Mouse (Mus musculus) kidney, postnatal 0 days (tissue): ENCODE measurements around the gene Dph2. TPM values are rescaled to one million over a fixed set of nuclear protein-coding genes. Genes with fewer than 3 reads are reported as not detected.

Experiments
- ATAC-seq: fragments of 200-750 bp; cut with Nextera tagmentation; replicated peaks from 2 replicates; pipeline ENCODE4 v1.8.0; 2017; ENCODE audit warnings: low read depth, moderate number of reproducible peaks, moderate TSS enrichment, moderate library complexity; ENCODE audit not compliant: low FRiP score
- DNase-seq: peaks from one replicate; pipeline ENCODE4 v3.0.0-alpha.2; 2016; ENCODE audit warnings: low spot score
- H3K27ac ChIP-seq: fragments of 300-500 bp; sonication (generic); 2 replicates; pipeline ENCODE4 v1.5.1; 2014; ENCODE audit warnings: mild to moderate bottlenecking
- H3K27me3 ChIP-seq: fragments of 300-500 bp; sonication (generic); 2 replicates; pipeline ENCODE4 v1.6.1; 2014; ENCODE audit warnings: low read length, mixed read lengths; ENCODE audit not compliant: insufficient read depth
- H3K36me3 ChIP-seq: fragments of 300-500 bp; sonication (generic); 2 replicates; pipeline ENCODE4 v1.6.1; 2014; ENCODE audit warnings: low read length, mixed read lengths; ENCODE audit not compliant: insufficient read depth
- H3K4me1 ChIP-seq: fragments of 300-500 bp; sonication (generic); replicated peaks from 2 replicates; pipeline ENCODE4 v1.6.1; 2014; ENCODE audit warnings: antibody characterized with exemption, low read length, mixed read lengths; ENCODE audit not compliant: insufficient read depth
- H3K4me2 ChIP-seq: fragments of 300-500 bp; sonication (generic); 2 replicates; pipeline ENCODE4 v1.6.1; 2014; ENCODE audit warnings: mild to moderate bottlenecking, low read length, moderate library complexity, mixed read lengths
- H3K4me3 ChIP-seq: fragments of 300-500 bp; sonication (generic); replicated peaks from 2 replicates; pipeline ENCODE4 v1.5.1; 2014; ENCODE audit warnings: low read depth, low read length
- H3K9ac ChIP-seq: fragments of 300-500 bp; sonication (generic); 2 replicates; pipeline ENCODE4 v1.6.1; 2014; ENCODE audit warnings: low read depth, low read length
- H3K9me3 ChIP-seq: fragments of 300-500 bp; sonication (generic); replicated peaks from 2 replicates; pipeline ENCODE4 v1.6.1; 2016; ENCODE audit warnings: low read length, inconsistent platforms, mixed read lengths
- CTCF ChIP-seq: IDR thresholded peaks from 2 replicates; pipeline ENCODE4 v1.5.1; 2016; ENCODE audit warnings: antibody characterized with exemption, low read depth, mild to moderate bottlenecking, moderate library complexity
- WGBS: fragments of 180-500 bp; shearing (Covaris S2); extraction: QIAGEN DNeasy Blood & Tissue Kit; methylation state at CpG from one replicate; pipeline ENCODE4 v1.1.7; 2014; 5-methylcytosine and 5-hydroxymethylcytosine counted together
- polyA plus RNA-seq: library from polyadenylated mRNA; unstranded; fragments of >200 nt; fragmentation: Nextera tagmentation; extraction: Ambion mirVana; gene quantifications from 2 replicates; pipeline ENCODE4 v1.2.1, GENCODE M21; 2015

The Dph2 gene
- polyA plus RNA-seq, 1 experiment from 2014 or later: 12.5 TPM

DNA sequence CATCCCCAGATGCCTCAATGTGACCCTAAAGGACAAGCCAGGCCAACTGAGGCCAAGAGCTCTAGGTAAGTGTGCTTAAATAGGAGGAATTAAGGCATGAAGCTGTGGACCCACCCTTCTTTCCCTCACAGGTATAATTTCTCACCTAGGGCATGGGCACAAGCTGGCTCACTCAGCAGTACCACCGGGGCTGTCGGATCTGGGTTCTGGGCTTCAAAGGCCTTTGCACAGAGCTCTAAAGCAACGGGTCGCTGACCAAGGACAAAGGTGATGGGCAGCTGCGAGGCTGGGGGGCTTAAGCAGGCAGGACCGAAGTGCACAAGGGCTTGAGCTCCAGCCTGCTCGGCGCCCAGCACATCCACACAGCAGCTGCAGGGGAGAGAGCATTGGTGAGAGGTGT, 1.1 kb downstream of the Dph2 start:
- Histone ChIP-seq H3K27ac (no peak overlapping the region), H3K4me2 (peak overlapping the region; percentile 98; the same call in 1 of the 2 replicates), H3K27me3 (no peaks in the 10 kb centered on the region), H3K4me1 (peaks cover 11% of the 10 kb centered on the region), H3K4me3 (no peak overlapping the region), H3K9me3 (no peaks in the 10 kb centered on the region), H3K36me3 (peaks cover 17% of the 10 kb centered on the region; the same call in 1 of the 2 replicates), H3K9ac (no peak overlapping the region)
- ATAC-seq (no peak), DNase-seq (no peak)
- 80% methylated on average over 8 of the region's 8 CpGs for WGBS
- no peak for TF ChIP-seq CTCF

DNA sequence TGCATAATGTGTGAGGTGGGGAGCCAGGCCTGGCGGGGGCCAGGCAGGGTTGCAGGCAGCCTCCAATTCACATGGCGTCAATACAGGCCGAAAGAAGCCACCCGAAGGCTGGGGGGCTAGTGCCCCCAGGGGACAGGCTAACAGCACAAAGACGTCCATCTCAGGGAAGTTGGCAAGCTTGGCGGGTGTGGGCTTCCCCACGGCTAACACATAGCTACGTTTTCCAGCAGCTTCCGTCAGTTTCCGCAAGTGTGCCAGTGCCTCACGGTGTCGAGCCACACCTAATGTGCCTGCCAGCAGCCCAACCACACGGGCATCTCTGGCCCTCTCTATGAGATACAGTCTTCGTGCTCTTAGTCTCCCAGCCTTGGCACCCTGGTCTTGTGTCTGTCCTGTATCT, 1.8 kb downstream of the Dph2 start:
- 93% methylated on average over 14 of the region's 14 CpGs for WGBS
- no peak for ATAC-seq
- Histone ChIP-seq H3K27ac (no peak overlapping the region), H3K4me3 (no peak overlapping the region), H3K27me3 (no peaks in the 10 kb centered on the region), H3K9ac (no peak overlapping the region), H3K9me3 (no peaks in the 10 kb centered on the region), H3K4me2 (no peak overlapping the region), H3K4me1 (peaks cover 11% of the 10 kb centered on the region), H3K36me3 (peaks cover 15% of the 10 kb centered on the region; the same call in 1 of the 2 replicates)
- DNase-seq: no peak
- no peak for TF ChIP-seq CTCF

DNA sequence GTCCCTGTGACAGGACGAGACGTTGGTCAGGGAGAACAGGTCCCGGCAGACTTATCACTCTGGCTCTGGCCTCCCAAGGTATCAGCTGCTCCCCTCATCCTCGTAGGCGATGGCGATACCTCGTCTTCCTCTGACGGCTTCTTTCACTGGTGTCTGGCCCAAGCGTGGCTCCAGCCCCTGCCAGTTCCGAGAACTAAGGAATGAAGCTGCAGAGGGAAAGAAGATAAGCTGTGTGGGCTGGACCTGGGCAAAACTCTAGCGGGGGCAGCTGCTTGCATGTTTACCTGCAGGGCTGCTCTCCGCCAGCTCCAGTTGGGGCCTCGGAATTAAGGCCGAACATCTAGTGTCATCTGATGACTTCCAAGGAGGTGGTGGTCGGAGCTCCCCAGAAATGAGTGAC, 2.4 kb downstream of the Dph2 start:
- WGBS: 91% methylated on average over 15 of the region's 15 CpGs
- H3K4me1 ChIP-seq: peaks cover 11% of the 10 kb centered on the region
- peaks cover 14% of the 10 kb centered on the region; the same call in 1 of the 2 replicates for H3K36me3 ChIP-seq
- H3K4me2 ChIP-seq: no peak overlapping the region
- no peak overlapping the region for H3K9ac ChIP-seq
- H3K4me3 ChIP-seq: no peak overlapping the region
- no peak overlapping the region for H3K27ac ChIP-seq
- TF ChIP-seq CTCF: no peak
- ATAC-seq: no peak
- H3K9me3 ChIP-seq: no peaks in the 10 kb centered on the region
- no peak for DNase-seq
- H3K27me3 ChIP-seq: no peaks in the 10 kb centered on the region

DNA sequence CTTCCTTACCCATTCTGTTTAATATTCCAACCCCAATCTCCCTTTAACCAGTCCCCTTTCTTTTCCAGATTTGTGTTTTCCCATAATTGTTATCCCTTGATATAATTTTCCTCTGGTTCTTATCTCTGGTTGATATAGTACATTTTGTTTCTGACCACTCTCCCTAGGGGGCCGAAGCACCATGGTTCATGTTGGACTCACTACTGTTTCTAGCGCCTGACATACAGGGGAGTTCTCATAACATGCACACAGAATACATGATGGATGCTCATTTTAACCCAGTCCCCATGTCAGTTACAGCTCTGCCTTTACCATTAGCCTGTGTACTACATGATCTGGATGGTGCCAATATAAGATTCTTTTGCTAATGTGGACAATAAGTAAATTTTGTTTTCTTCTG, 3.9 kb downstream of the Dph2 start:
- DNase-seq (no peak), ATAC-seq (no peak)
- H3K4me2 ChIP-seq: peak overlapping the region; percentile 98
- no peaks in the 10 kb centered on the region for H3K9me3 ChIP-seq
- H3K9ac ChIP-seq: no peak overlapping the region
- no peaks in the 10 kb centered on the region for H3K27me3 ChIP-seq
- H3K4me3 ChIP-seq: no peak overlapping the region; the same call in 1 of the 2 replicates
- H3K4me1 ChIP-seq: peaks cover 11% of the 10 kb centered on the region
- H3K36me3 ChIP-seq: peaks cover 14% of the 10 kb centered on the region; the same call in 1 of the 2 replicates
- no peak for TF ChIP-seq CTCF
- WGBS: 75% methylated on average over 2 of the region's 2 CpGs
- H3K27ac ChIP-seq: no peak overlapping the region

DNA sequence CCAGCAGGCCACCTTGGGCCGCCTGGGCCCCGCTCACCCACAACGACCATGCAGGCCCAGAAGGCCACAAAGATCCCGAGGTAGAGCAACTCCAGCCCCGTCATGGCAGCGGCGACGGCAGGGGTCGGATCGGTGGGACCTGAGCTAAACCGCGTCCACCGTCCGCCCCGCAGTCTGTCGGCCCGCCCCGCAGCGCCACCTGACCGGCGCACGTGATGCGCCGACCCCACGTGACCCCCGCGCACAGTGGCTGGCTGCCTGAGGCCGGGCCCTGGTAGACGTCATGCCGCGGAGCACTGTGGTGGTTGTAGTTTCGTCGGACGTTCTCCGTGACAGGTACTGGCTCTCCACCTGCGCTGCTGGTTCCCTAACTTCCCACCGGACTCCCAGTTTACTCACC, 4.7 kb downstream of the Dph2 start, which contains the start of gene Atp6v0b:
Gene Atp6v0b, minus strand, starts transcription at position 201 of the 400 bp plus-strand sequence.
- H3K27me3 ChIP-seq: no peaks in the 10 kb centered on the region
- H3K27ac ChIP-seq: peak within 1 kb of the TSS; percentile 76
- H3K4me1 ChIP-seq: peaks cover 16% of the 10 kb centered on the region

DNA sequence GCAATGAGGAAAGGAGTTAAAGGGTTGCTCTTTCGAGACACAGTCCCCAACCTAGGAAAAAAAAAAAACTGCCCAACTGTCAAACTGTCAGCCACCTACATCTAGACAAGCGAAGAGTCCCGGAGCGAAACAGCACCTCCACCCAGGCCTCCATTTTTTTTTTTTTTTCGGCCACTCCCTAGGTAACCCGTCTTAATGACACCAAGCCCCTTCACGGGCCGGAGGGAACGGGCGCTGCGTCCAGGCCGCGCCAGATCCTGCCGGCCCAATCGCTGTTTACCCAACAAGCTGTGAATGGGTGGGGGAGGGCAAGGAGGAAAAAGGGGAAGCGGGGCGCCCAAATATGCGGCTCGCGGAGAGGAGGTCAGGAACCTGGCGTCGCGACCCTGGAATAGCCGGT, 5.2 kb downstream of the Dph2 start:
- no peaks in the 10 kb centered on the region for H3K9me3 ChIP-seq
- under 1% methylated on average over 24 of the region's 24 CpGs for WGBS
- H3K27me3 ChIP-seq: no peaks in the 10 kb centered on the region
- peaks cover 14% of the 10 kb centered on the region; the same call in 1 of the 2 replicates for H3K36me3 ChIP-seq
- peak overlapping the region; percentile 80 for H3K9ac ChIP-seq
- peak overlapping the region; percentile 76 for H3K27ac ChIP-seq
- peak overlapping the region; percentile 91 for H3K4me3 ChIP-seq
- peak overlapping the region; percentile 98 for H3K4me2 ChIP-seq
- DNase-seq: no peak
- peak; percentile 14; the same call in 1 of the 2 replicates for ATAC-seq
- peaks cover 14% of the 10 kb centered on the region for H3K4me1 ChIP-seq
- no peak for TF ChIP-seq CTCF

More for the DNA sequence above, 4.7 kb downstream of the Dph2 start, which contains the start of gene Atp6v0b:
- Histone ChIP-seq H3K9me3 (no peaks in the 10 kb centered on the region), H3K4me3 (peak within 1 kb of the TSS; percentile 91), H3K4me2 (peak within 1 kb of the TSS; percentile 98), H3K36me3 (peaks cover 14% of the 10 kb centered on the region; the same call in 1 of the 2 replicates), H3K9ac (peak within 1 kb of the TSS; percentile 80)
- no peak for TF ChIP-seq CTCF
- peak; percentile 93 for DNase-seq
- peak; percentile 90 for ATAC-seq
- WGBS: under 1% methylated on average over 37 of the region's 37 CpGs

DNA sequence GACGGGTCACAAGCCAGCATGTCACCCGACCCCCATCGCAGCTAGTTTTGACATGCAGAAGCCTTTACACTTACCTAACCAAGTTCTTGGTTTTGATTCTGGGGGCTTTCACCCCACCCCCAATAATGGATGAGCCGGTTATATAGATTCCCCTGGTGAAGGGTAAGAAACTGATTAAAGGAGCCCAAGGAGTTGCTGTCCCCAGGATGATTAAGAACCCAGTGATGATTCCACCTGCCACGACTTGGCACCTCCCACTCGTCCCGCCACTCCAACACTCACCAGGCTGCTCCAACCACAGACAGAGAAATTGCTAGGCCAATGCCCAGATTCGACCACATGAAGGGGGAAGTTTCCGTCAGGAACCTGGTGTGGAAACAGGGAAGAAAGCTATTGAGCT, 5.8 kb downstream of the Dph2 start:
- Histone ChIP-seq H3K4me2 (peak overlapping the region; percentile 98), H3K27ac (no peak overlapping the region), H3K27me3 (no peaks in the 10 kb centered on the region), H3K4me1 (peaks cover 8% of the 10 kb centered on the region), H3K9ac (0 out of 2 replicates have a peak overlapping the region, but pooled peaks have one; percentile 80), H3K9me3 (no peaks in the 10 kb centered on the region), H3K4me3 (peak overlapping the region; percentile 91), H3K36me3 (peaks cover 14% of the 10 kb centered on the region; the same call in 1 of the 2 replicates)
- DNase-seq (no peak), ATAC-seq (no peak)
- no peak for TF ChIP-seq CTCF
- WGBS: 68% methylated on average over 9 of the region's 9 CpGs
